Mouse (Mus musculus) midbrain, postnatal 0 days (tissue): ENCODE results near the gene A130010J15Rik. TPM values are rescaled to one million over a fixed set of nuclear protein-coding genes. Genes with fewer than 3 reads are reported as not detected.

Experiments
- ATAC-seq: fragments of 200-750 bp; cut with Nextera tagmentation; 2 replicates; pipeline ENCODE4 v1.8.0; 2017; ENCODE audit warnings: moderate number of reproducible peaks, mild to moderate bottlenecking, moderate TSS enrichment, moderate library complexity; ENCODE audit not compliant: low FRiP score
- DNase-seq: peaks from one replicate; pipeline ENCODE4 v3.0.0-alpha.2; 2015; ENCODE audit warnings: low spot score
- H3K27ac ChIP-seq: fragments of 300-500 bp; sonication (generic); 2 replicates; pipeline ENCODE4 v1.5.1; 2014; ENCODE audit warnings: low read depth, mild to moderate bottlenecking, low read length, mixed read lengths
- H3K27me3 ChIP-seq: fragments of 300-500 bp; sonication (generic); 2 replicates; pipeline ENCODE4 v1.6.1; 2014; ENCODE audit warnings: low read length, control low read depth, mixed read lengths; ENCODE audit not compliant: insufficient read depth
- H3K36me3 ChIP-seq: fragments of 300-500 bp; sonication (generic); 2 replicates; pipeline ENCODE4 v1.6.1; 2014; ENCODE audit warnings: low read length, control low read depth, mixed read lengths; ENCODE audit not compliant: insufficient read depth
- H3K4me1 ChIP-seq: fragments of 300-500 bp; sonication (generic); 2 replicates; pipeline ENCODE4 v1.6.1; 2014; ENCODE audit warnings: mild to moderate bottlenecking, control low read depth, antibody characterized with exemption, low read length, mixed read lengths; ENCODE audit not compliant: insufficient read depth
- H3K4me2 ChIP-seq: fragments of 300-500 bp; sonication (generic); 2 replicates; pipeline ENCODE4 v1.6.1; 2014; ENCODE audit warnings: low read depth, mild to moderate bottlenecking, low read length, mixed read lengths; ENCODE audit not compliant: poor library complexity, severe bottlenecking
- H3K4me3 ChIP-seq: fragments of 300-500 bp; sonication (generic); 2 replicates; pipeline ENCODE4 v1.5.1; 2014; ENCODE audit warnings: low read depth, mild to moderate bottlenecking, low read length, moderate library complexity
- H3K9ac ChIP-seq: fragments of 300-500 bp; sonication (generic); replicated peaks from 2 replicates; pipeline ENCODE4 v1.6.1; 2014; ENCODE audit warnings: mild to moderate bottlenecking, low read length, moderate library complexity, mixed read lengths; ENCODE audit not compliant: poor library complexity, severe bottlenecking
- H3K9me3 ChIP-seq: fragments of 300-500 bp; sonication (generic); 2 replicates; pipeline ENCODE4 v1.6.1; 2016; ENCODE audit warnings: low read length, control low read depth
- CTCF ChIP-seq: IDR thresholded peaks from 2 replicates; pipeline ENCODE4 v1.5.1; 2016; ENCODE audit warnings: antibody characterized with exemption, mild to moderate bottlenecking
- WGBS: fragments of 180-500 bp; shearing (Covaris S2); extraction: QIAGEN DNeasy Blood & Tissue Kit; methylation state at CpG from one replicate; pipeline ENCODE4 v1.1.7; 2014; 5-methylcytosine and 5-hydroxymethylcytosine counted together
- polyA plus RNA-seq: library from polyadenylated mRNA; unstranded; fragments of >200 nt; fragmentation: Nextera tagmentation; extraction: Ambion mirVana; gene quantifications from 2 replicates; pipeline ENCODE4 v1.2.1, GENCODE M21; 2015
- total RNA-seq: library from RNA; depleted of rRNA; stranded (reverse); fragments of >200 nt; gene quantifications from 2 replicates; pipeline ENCODE4 v1.2.3, GENCODE M21; 2014

A130010J15Rik gene
- total and polyA plus RNA-seq, 2 experiments from 2014 or later, result 10.0 to 10.5 TPM

- H3K27me3 ChIP-seq, result no peaks in the 10 kb centered on the region
- WGBS, result 52% methylated on average over 2 of the region's 2 CpGs
- H3K9ac ChIP-seq, result no peak overlapping the region
- H3K27ac ChIP-seq, result no peak overlapping the region
- H3K36me3 ChIP-seq, result no peaks in the 10 kb centered on the region
- H3K4me1 ChIP-seq, result no peaks in the 10 kb centered on the region
- no peak overlapping the region for H3K4me3 ChIP-seq
- H3K4me2 ChIP-seq, result no peak overlapping the region
- ATAC-seq (no peak), DNase-seq (no peak)
- TF ChIP-seq CTCF, result peak; percentile 69
- H3K9me3 ChIP-seq, result no peaks in the 10 kb centered on the region
Measured at GRCm38 (mm10) chr1:193208178-193208577, 40.3 kb downstream of the A130010J15Rik start.

DNA sequence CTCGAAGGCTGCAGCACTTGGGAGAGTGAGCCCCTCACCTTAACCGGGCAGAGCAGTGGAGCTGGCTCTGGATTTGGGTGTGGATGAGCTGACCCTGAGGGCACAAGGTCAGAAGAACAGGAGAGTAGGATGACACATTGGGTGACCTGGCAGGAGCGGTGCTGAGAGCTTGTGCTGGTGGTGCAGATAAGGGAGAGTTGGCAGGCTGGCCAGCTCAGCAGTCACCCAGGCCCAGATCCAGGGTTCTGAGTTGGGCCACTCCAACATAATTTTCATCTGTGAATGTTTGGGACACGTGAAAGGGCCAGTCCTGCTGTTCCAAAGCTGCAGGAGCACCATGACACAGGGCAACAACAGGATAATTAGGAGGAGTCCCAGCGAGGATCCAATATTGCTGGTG lies 43.5 kb downstream of the A130010J15Rik start:
- no peak for TF ChIP-seq CTCF
- Histone ChIP-seq H3K27ac (no peak overlapping the region), H3K4me2 (no peak overlapping the region), H3K9ac (no peak overlapping the region), H3K9me3 (no peaks in the 10 kb centered on the region), H3K36me3 (no peaks in the 10 kb centered on the region), H3K27me3 (no peaks in the 10 kb centered on the region), H3K4me3 (no peak overlapping the region), H3K4me1 (no peaks in the 10 kb centered on the region)
- WGBS, result 80% methylated on average over 5 of the region's 5 CpGs
- DNase-seq, result no peak
- no peak for ATAC-seq

DNA sequence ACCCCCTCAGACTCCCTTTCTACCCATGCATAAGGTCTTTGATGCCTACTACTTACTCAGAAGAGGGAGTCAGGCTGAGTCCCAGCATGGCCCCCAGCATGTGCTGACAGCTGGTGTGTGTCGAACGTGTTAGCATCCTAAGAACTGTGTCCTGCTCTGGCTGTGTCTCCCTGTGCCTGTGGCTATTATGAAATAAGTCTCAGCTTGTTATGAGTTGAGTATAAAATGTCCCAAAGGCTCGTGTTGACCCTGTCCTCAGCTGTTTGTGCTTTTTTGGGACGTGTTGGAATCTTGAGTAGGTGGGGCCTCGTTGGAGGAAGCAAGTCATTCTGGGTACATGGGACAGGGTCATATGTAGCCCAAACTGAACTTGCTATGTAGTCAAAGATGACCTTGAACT lies 46.2 kb downstream of the A130010J15Rik start:
- H3K9me3 ChIP-seq, result no peaks in the 10 kb centered on the region
- ATAC-seq (no peak), DNase-seq (no peak)
- 77% methylated on average over 5 of the region's 5 CpGs for WGBS
- no peak for TF ChIP-seq CTCF
- no peaks in the 10 kb centered on the region for H3K36me3 ChIP-seq
- no peak overlapping the region for H3K27ac ChIP-seq
- no peak overlapping the region for H3K4me2 ChIP-seq
- no peak overlapping the region for H3K4me3 ChIP-seq
- no peaks in the 10 kb centered on the region for H3K27me3 ChIP-seq
- no peak overlapping the region for H3K9ac ChIP-seq
- no peaks in the 10 kb centered on the region for H3K4me1 ChIP-seq

- Histone ChIP-seq H3K36me3 (no peaks in the 10 kb centered on the region), H3K4me1 (no peaks in the 10 kb centered on the region), H3K27me3 (no peaks in the 10 kb centered on the region), H3K27ac (no peak overlapping the region), H3K9ac (no peak overlapping the region), H3K4me3 (no peak overlapping the region), H3K9me3 (no peaks in the 10 kb centered on the region), H3K4me2 (no peak overlapping the region)
- TF ChIP-seq CTCF, result no peak
- DNase-seq, result no peak
- no peak for ATAC-seq
- WGBS, result 79% methylated on average over 3 of the region's 3 CpGs
Measured at GRCm38 (mm10) chr1:193216000-193216399, 48.2 kb downstream of the A130010J15Rik start.

DNA sequence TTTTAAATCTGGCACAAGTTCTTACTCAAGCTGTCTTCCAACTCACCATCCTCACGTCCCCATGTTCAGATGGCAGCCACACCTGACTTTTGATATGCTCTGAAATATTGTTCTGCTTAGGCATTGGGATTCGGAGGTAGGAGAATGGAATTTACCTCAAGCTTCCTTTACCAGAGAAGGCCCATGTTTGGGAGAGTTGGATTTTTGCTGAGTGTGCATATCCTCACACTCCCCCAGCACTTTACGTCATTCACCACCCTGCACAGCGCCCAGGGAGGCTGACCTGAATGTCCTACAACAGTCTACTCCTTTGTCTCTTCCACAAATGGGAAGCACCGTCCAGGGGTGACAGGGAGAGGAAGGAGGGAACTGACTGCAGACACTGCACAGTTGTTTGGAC lies 52.6 kb downstream of the A130010J15Rik start:
- H3K4me1 ChIP-seq, result no peaks in the 10 kb centered on the region
- H3K27ac ChIP-seq, result no peak overlapping the region
- no peaks in the 10 kb centered on the region for H3K36me3 ChIP-seq
- ATAC-seq (no peak), DNase-seq (no peak)
- no peaks in the 10 kb centered on the region for H3K9me3 ChIP-seq
- TF ChIP-seq CTCF, result no peak
- H3K4me2 ChIP-seq, result no peak overlapping the region
- WGBS, result 76% methylated on average over 5 of the region's 5 CpGs
- no peaks in the 10 kb centered on the region for H3K27me3 ChIP-seq
- H3K9ac ChIP-seq, result no peak overlapping the region
- H3K4me3 ChIP-seq, result no peak overlapping the region

DNA sequence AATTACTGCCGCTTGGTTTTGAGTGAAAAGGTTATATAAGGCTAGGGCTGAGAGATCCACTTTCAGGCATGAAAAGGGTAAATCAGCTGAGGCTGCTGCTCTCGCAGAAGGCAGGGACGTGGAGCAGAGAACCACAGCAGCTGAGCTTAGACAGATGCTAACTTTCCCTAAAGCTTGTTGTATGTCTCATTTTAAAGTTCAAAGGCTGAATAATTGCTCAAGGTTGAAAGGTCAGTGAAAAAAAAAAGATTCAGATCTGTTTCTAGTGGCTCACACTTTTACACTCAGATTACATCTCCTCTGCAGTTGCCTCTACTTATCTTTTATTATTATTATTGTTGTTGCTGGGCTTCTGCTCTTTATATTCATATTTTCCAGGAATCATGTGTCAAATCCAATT lies 57.7 kb downstream of the A130010J15Rik start:
- Histone ChIP-seq H3K9me3 (no peaks in the 10 kb centered on the region), H3K9ac (no peak overlapping the region), H3K27ac (no peak overlapping the region), H3K36me3 (no peaks in the 10 kb centered on the region), H3K4me3 (no peak overlapping the region), H3K4me2 (no peak overlapping the region), H3K4me1 (no peaks in the 10 kb centered on the region), H3K27me3 (no peaks in the 10 kb centered on the region)
- DNase-seq (no peak), ATAC-seq (no peak)
- TF ChIP-seq CTCF, result no peak
- 36% methylated on average over 3 of the region's 3 CpGs for WGBS
